ENCODE assay signal across 14 mouse cellular contexts in the genomic region with DNA sequence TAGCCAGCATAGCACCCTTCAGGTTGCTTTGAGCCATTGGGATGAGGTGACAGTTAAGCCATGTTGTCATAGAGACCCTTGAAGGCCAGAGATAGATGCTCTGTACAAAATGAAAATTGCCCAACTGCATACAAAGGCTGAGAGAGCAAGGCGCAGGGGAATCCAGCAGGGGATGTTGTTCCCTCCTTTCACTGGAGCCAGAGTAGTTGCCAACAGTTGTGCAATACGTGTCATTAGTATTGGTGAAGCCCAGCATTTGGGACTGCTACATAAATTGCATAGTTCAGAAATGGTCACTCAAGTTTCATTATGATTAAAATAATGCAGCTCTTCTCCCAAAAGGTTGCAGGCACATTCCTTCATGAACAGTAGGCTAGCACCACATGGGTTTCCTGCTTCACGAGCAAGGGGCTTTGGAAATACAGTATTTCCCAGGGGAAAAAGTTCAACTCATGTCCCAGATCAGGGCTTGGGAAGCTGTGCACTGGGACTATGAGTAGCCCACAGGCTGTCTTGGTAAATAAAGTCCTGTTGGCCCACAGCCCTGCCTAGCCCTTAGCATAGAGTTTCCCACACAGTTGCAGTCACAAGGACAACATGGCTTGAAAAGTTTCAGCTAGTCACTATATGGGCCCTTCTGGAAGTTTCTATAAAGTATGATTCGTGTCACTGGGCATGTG. TPM values are rescaled to one million over a fixed set of nuclear protein-coding genes. Genes with fewer than 3 reads are reported as not detected.
DNase-seq lines count a peak whose midpoint lies in the region.
"Had no signal": no experiment of that assay in that cellular context is flagged by ENCODE, and none has a peak within 500 bp of the region (broad histone marks: within the 10 kb centered on the region; RNA-seq: fewer than 3 reads in every experiment).

No protein-coding gene starts in this region.

- DNase-seq in adrenal gland, postnatal 10 days, result peak; percentile 37
- no peak for DNase-seq in adrenal gland, adult 18-20 months (ENCODE audit: low spot score in 2 of 2)
- peak; percentile 49 to 74 for DNase-seq in heart, adult 18-20 months
- no peak for DNase-seq in heart, adult 8-10 months (ENCODE audit: low spot score)
- peak; percentile 6 for DNase-seq in urinary bladder, postnatal 14 days (ENCODE audit: low spot score)
- DNase-seq in urinary bladder, adult 2 months (ENCODE audit: low spot score), result no peak
- no peak for DNase-seq in spleen, adult 12 weeks (ENCODE audit: low spot score)
- no peak for DNase-seq in spleen, adult 18-20 months
- DNase-seq: cerebellum, postnatal 10 days; forebrain, postnatal 0 days; kidney, adult 9 months; kidney, postnatal 14 days; left cerebral cortex, postnatal 4 days; thymus, adult 2 months had no signal

RNA-seq across cellular contexts. Expression of a gene that starts 58.1 kb away (rescaled TPM):
- total RNA-seq in adrenal gland, postnatal 10 days (2021), result 10 to 100 TPM; 13.6 to 19.4 TPM
- 10 to 100 TPM in 1 of 2 experiments, 1 to 10 TPM in 1; 9.9 to 18.2 TPM for total RNA-seq in adrenal gland, adult 18-20 months (2021)
- total RNA-seq in heart, adult 18-20 months (2021), result 1 to 10 TPM; 4.0 to 7.6 TPM
- 1 to 10 TPM; 4.2 to 5.1 (median 4.4) TPM for total RNA-seq in heart, adult 8-10 months (2022)
- 3.0 and 5.6 TPM in 2 replicates for polyA plus RNA-seq in urinary bladder, adult 2 months (2012; rRNA removed)

Comparison
In these comparisons a context has a peak if more than half of its experiments do, and no peak if none do; other contexts are left out.
1. DNase-seq: peak in adrenal gland, postnatal 10 days (single experiment), heart, adult 18-20 months (2 of 2) and urinary bladder, postnatal 14 days (single experiment); none in adrenal gland, adult 18-20 months (0 of 2), heart, adult 8-10 months (single experiment), urinary bladder, adult 2 months (single experiment), spleen, adult 12 weeks (single experiment) and spleen, adult 18-20 months (0 of 2).